Mouse (Mus musculus) C2C12 (cell line): ENCODE measurements around the gene 1700057G04Rik.

Experiments
- CEBPB ChIP-seq: IDR thresholded peaks from one replicate; pipeline ENCODE4 v1.6.1; 2011; ENCODE audit warnings: low read depth, mild to moderate bottlenecking, control low read depth, moderate library complexity
- CTCF ChIP-seq: IDR thresholded peaks from one replicate; pipeline ENCODE4 v1.5.1; 2011; ENCODE audit not compliant: control insufficient read depth, insufficient read depth, insufficient read length
- MAX ChIP-seq: IDR thresholded peaks from one replicate; pipeline ENCODE4 v1.6.1; 2011; ENCODE audit warnings: mild to moderate bottlenecking, control low read depth
- MYOG ChIP-seq: IDR thresholded peaks from one replicate; pipeline ENCODE4 v1.6.1; 2011; ENCODE audit not compliant: control insufficient read depth, insufficient read length; ENCODE audit errors: extremely low read depth

GRCm38 (mm10) chr9:92338954-92339353 is 29.8 kb downstream of the 1700057G04Rik start:
- TF ChIP-seq MYOG (no peak), CTCF (no peak), CEBPB (no peak), MAX (no peak)
